In genomic region chr4:135297931-135298546, GRCm38 (mm10) we compare ENCODE assay signal across 7 mouse cellular contexts. TPM values are rescaled to one million over a fixed set of nuclear protein-coding genes. Genes with fewer than 3 reads are reported as not detected.
DNase-seq lines count a peak whose midpoint lies in the region; ATAC-seq and TF ChIP-seq lines count a peak whose summit lies in the region.

No protein-coding gene starts in this region.

- TF ChIP-seq POLR2A in MEL (IDR thresholded peaks at IDR 0.05; ENCODE audit: control insufficient read depth in 1 of 2, insufficient read depth in 1 of 2, low read depth in 1 of 2, low read length in 2 of 2, poor library complexity in 1 of 2): no peak
- no peak for TF ChIP-seq POLR2A in limb, embryonic 14.5 days (IDR thresholded peaks at IDR 0.05; ENCODE audit: borderline replicate concordance, extremely low read depth, insufficient read depth, insufficient read length)

- 49% methylated on average over 15 of the region's 15 CpGs for WGBS in forebrain, embryonic 13.5 days
- 58% methylated on average over 15 of the region's 15 CpGs for WGBS in hindbrain, embryonic 15.5 days
- WGBS in limb, embryonic 14.5 days: 54% methylated on average over 14 of the region's 15 CpGs

- H3K9me3 ChIP-seq in E14TG2a.4 (ENCODE audit: low read length) (no peaks in the 10 kb centered on the region), MEL (replicated peaks; ENCODE audit: insufficient read depth, low read length) (no peaks in the 10 kb centered on the region)
- no peaks in the 10 kb centered on the region for H3K9me3 ChIP-seq in forebrain, embryonic 13.5 days (replicated peaks)
- no peaks in the 10 kb centered on the region for H3K9me3 ChIP-seq in hindbrain, embryonic 15.5 days
- H3K9me3 ChIP-seq in limb, embryonic 14.5 days (ENCODE audit: control insufficient read depth, low read length): no peaks in the 10 kb centered on the region

- no peak overlapping the region for H3K9ac ChIP-seq in MEL (ENCODE audit: control insufficient read depth, low read depth, low read length, poor library complexity, severe bottlenecking)
- peak overlapping the region; percentile 17; the same call in 1 of the 2 replicates for H3K9ac ChIP-seq in forebrain, embryonic 13.5 days
- no peak overlapping the region for H3K9ac ChIP-seq in hindbrain, embryonic 15.5 days
- H3K9ac ChIP-seq in limb, embryonic 14.5 days (ENCODE audit: low read depth, low read length, severe bottlenecking): peak overlapping the region; percentile 21

- peak; percentile 51 for DNase-seq in MEL (ENCODE audit: low read depth, low spot score)
- DNase-seq in limb, embryonic 14.5 days (ENCODE audit: low spot score): no peak
- DNase-seq in right cerebral cortex, postnatal 14 days: peak; percentile 49
- no peak for DNase-seq in adipocyte (ENCODE audit: low spot score)

- H3K36me3 ChIP-seq in E14TG2a.4 (ENCODE audit: insufficient read depth, low read length) (no peaks in the 10 kb centered on the region), MEL (ENCODE audit: control insufficient read depth in 1 of 2, insufficient read depth in 2 of 2, low read length in 2 of 2) (peaks cover 0 to 7% of the 10 kb centered on the region in 2 experiments; a peak in 2 of 4 replicates)
- no peaks in the 10 kb centered on the region for H3K36me3 ChIP-seq in forebrain, embryonic 13.5 days (ENCODE audit: poor library complexity, severe bottlenecking)
- H3K36me3 ChIP-seq in hindbrain, embryonic 15.5 days: no peaks in the 10 kb centered on the region
- H3K36me3 ChIP-seq in limb, embryonic 14.5 days (ENCODE audit: control insufficient read depth, insufficient read depth, low read length): no peaks in the 10 kb centered on the region

- H3K4me2 ChIP-seq in forebrain, embryonic 13.5 days: peak overlapping the region; percentile 38
- peak overlapping the region; percentile 29; the same call in 1 of the 2 replicates for H3K4me2 ChIP-seq in hindbrain, embryonic 15.5 days
- no peak overlapping the region for H3K4me2 ChIP-seq in limb, embryonic 14.5 days (replicated peaks; ENCODE audit: low read depth, low read length, severe bottlenecking)

- no peaks in the 10 kb centered on the region for H3K79me2 ChIP-seq in MEL (ENCODE audit: control insufficient read depth, insufficient read depth, low read length, poor library complexity)

- H3K27me3 ChIP-seq in E14TG2a.4 (ENCODE audit: insufficient read depth, low read length) (no peaks in the 10 kb centered on the region), MEL (ENCODE audit: control insufficient read depth in 1 of 2, insufficient read depth in 2 of 2, low read length in 2 of 2) (no peaks in the 10 kb centered on the region)
- H3K27me3 ChIP-seq in forebrain, embryonic 13.5 days: no peaks in the 10 kb centered on the region
- H3K27me3 ChIP-seq in hindbrain, embryonic 15.5 days: no peaks in the 10 kb centered on the region
- H3K27me3 ChIP-seq in limb, embryonic 14.5 days (ENCODE audit: control insufficient read depth, insufficient read depth, low read length): no peaks in the 10 kb centered on the region

- peak; percentile 88 for ATAC-seq in forebrain, embryonic 13.5 days
- peak; percentile 91 for ATAC-seq in hindbrain, embryonic 15.5 days (ENCODE audit: low FRiP score, low read depth)
- ATAC-seq in limb, embryonic 14.5 days (ENCODE audit: low FRiP score, low read depth): peak; percentile 61

- TF ChIP-seq RAD21 in MEL (IDR thresholded peaks at IDR 0.05; ENCODE audit: low read depth, low read length): no peak

- H3K4me1 ChIP-seq in E14TG2a.4 (replicated peaks; ENCODE audit: low read depth, low read length) (peaks cover 77% of the 10 kb centered on the region), MEL (ENCODE audit: control insufficient read depth in 1 of 2, insufficient read depth in 2 of 2, low read length in 2 of 2) (peaks cover 3 to 19% of the 10 kb centered on the region in 2 experiments)
- H3K4me1 ChIP-seq in forebrain, embryonic 13.5 days: peaks cover 13% of the 10 kb centered on the region
- H3K4me1 ChIP-seq in hindbrain, embryonic 15.5 days (replicated peaks): peaks cover 10% of the 10 kb centered on the region; the same call in 1 of the 2 replicates
- H3K4me1 ChIP-seq in limb, embryonic 14.5 days (ENCODE audit: control insufficient read depth, insufficient read depth, low read length): peaks cover 23% of the 10 kb centered on the region

- H3K4me3 ChIP-seq in E14TG2a.4 (replicated peaks; ENCODE audit: low read length) (peak overlapping the region; percentile 69), MEL (ENCODE audit: control insufficient read depth in 1 of 2, insufficient read depth in 1 of 2, low read depth in 2 of 2, low read length in 2 of 2) (no peak overlapping the region)
- H3K4me3 ChIP-seq in forebrain, embryonic 13.5 days: no peak overlapping the region
- H3K4me3 ChIP-seq in hindbrain, embryonic 15.5 days: no peak overlapping the region
- no peak overlapping the region for H3K4me3 ChIP-seq in limb, embryonic 14.5 days (replicated peaks; ENCODE audit: low read length)

- no peak for TF ChIP-seq CTCF in E14TG2a.4 (conservative IDR thresholded peaks at IDR 0.05; ENCODE audit: low read length)
- no peak for TF ChIP-seq CTCF in MEL (IDR thresholded peaks at IDR 0.05 in 2 of 3, conservative IDR thresholded peaks at IDR 0.05 in 1 of 3; ENCODE audit: control insufficient read depth in 1 of 3, insufficient read depth in 1 of 3, low read depth in 2 of 3, low read length in 3 of 3, poor library complexity in 1 of 3, severe bottlenecking in 1 of 3)

- TF ChIP-seq EP300 in MEL (IDR thresholded peaks at IDR 0.05; ENCODE audit: low read depth in 1 of 2, low read length in 2 of 2): no peak

- no peak overlapping the region for H3K27ac ChIP-seq in MEL (ENCODE audit: control insufficient read depth, low read depth, low read length)
- 0 out of 2 replicates have a peak overlapping the region, but pooled peaks have one; percentile 20 for H3K27ac ChIP-seq in forebrain, embryonic 13.5 days
- H3K27ac ChIP-seq in hindbrain, embryonic 15.5 days (replicated peaks): 0 out of 2 replicates have a peak overlapping the region, but pooled peaks have one; percentile 10
- peak overlapping the region; percentile 78 for H3K27ac ChIP-seq in limb, embryonic 14.5 days (replicated peaks; ENCODE audit: low read depth, low read length)

TF ChIP-seq in MEL, 35 proteins besides CTCF, POLR2A, EP300 and RAD21:
- TF ChIP-seq SIN3A (IDR thresholded peaks at IDR 0.05; ENCODE audit: low read length) (no peak), ELF1 (IDR thresholded peaks at IDR 0.05; ENCODE audit: low read depth, low read length) (no peak), MAFK (IDR thresholded peaks at IDR 0.05; ENCODE audit: borderline replicate concordance, low read depth, low read length) (no peak), UBTF (IDR thresholded peaks at IDR 0.05; ENCODE audit: borderline replicate concordance, insufficient read depth, low read depth, low read length) (no peak), MAX (IDR thresholded peaks at IDR 0.05; ENCODE audit: low read length) (no peak), ZC3H11A (IDR thresholded peaks at IDR 0.05; ENCODE audit: low read depth, low read length) (no peak), ETS1 (IDR thresholded peaks at IDR 0.05; ENCODE audit: low read depth, low read length) (no peak), GABPA (IDR thresholded peaks at IDR 0.05; ENCODE audit: low read depth, low read length) (no peak), CHD2 (IDR thresholded peaks at IDR 0.05; ENCODE audit: low read length) (no peak), JUND (IDR thresholded peaks at IDR 0.05; ENCODE audit: low read depth, low read length) (no peak), POLR2AphosphoS2 (IDR thresholded peaks at IDR 0.05; ENCODE audit: low read length) (no peak), BHLHE40 (IDR thresholded peaks at IDR 0.05; ENCODE audit: borderline replicate concordance, low read depth, low read length) (no peak), RCOR1 (IDR thresholded peaks at IDR 0.05; ENCODE audit: low read depth, low read length) (no peak), NELFE (IDR thresholded peaks at IDR 0.05; ENCODE audit: low read depth, low read length) (no peak)
TF ChIP-seq in MEL: peak in this region for 0.

RNA-seq across cellular contexts. Expression of gene Clic4, which starts 25.4 kb away (rescaled TPM):
- 32.9 and 51.1 TPM in 2 replicates for total RNA-seq in MEL (2012; rRNA removed)
- polyA plus RNA-seq in MEL (2012; ENCODE audit: insufficient read depth in 1 of 2, insufficient read length in 2 of 2, low read depth in 1 of 2, low replicate concordance in 2 of 2, missing spikeins in 1 of 2): 100 to 1,000 TPM in 1 of 2 experiments, 10 to 100 TPM in 1; 83.8 to 274 TPM
- polyA plus RNA-seq in forebrain, embryonic 13.5 days (2015; fragmentation: Nextera tagmentation; extraction: Ambion mirVana): 146 and 153 TPM in 2 replicates
- polyA plus RNA-seq in hindbrain, embryonic 15.5 days (2015; fragmentation: Nextera tagmentation; extraction: Ambion mirVana): 67.1 and 73.3 TPM in 2 replicates
- 68.0 and 72.1 TPM in 2 replicates for polyA plus RNA-seq in limb, embryonic 14.5 days (2012; rRNA removed)
- 88.2 and 98.9 TPM in 2 replicates for polyA plus RNA-seq in limb, embryonic 14.5 days (2014; fragmentation: Nextera tagmentation; extraction: Ambion mirVana)

RNA-seq across cellular contexts. Expression of gene Srrm1, which starts 55.1 kb away (rescaled TPM):
- total RNA-seq in MEL (2012; rRNA removed): 26.9 and 29.4 TPM in 2 replicates
- polyA plus RNA-seq in MEL (2012; ENCODE audit: insufficient read depth in 1 of 2, insufficient read length in 2 of 2, low read depth in 1 of 2, low replicate concordance in 2 of 2, missing spikeins in 1 of 2): 100 to 1,000 TPM; 138 to 285 TPM
- 250 and 261 TPM in 2 replicates for polyA plus RNA-seq in forebrain, embryonic 13.5 days (2015; fragmentation: Nextera tagmentation; extraction: Ambion mirVana)
- 170 and 175 TPM in 2 replicates for polyA plus RNA-seq in hindbrain, embryonic 15.5 days (2015; fragmentation: Nextera tagmentation; extraction: Ambion mirVana)
- polyA plus RNA-seq in limb, embryonic 14.5 days (2012; rRNA removed): 158 and 197 TPM in 2 replicates
- polyA plus RNA-seq in limb, embryonic 14.5 days (2014; fragmentation: Nextera tagmentation; extraction: Ambion mirVana): 176 and 202 TPM in 2 replicates

Comparison
In these comparisons a context has a peak if more than half of its experiments do, and no peak if none do; other contexts are left out.
1. DNase-seq: peak in MEL (single experiment) and right cerebral cortex, postnatal 14 days (single experiment); none in limb, embryonic 14.5 days (single experiment) and adipocyte (single experiment).
2. H3K9ac ChIP-seq: peak in forebrain, embryonic 13.5 days (single experiment) and limb, embryonic 14.5 days (single experiment); none in MEL (single experiment) and hindbrain, embryonic 15.5 days (single experiment).
3. Peak in every context shown above with its lines, with median percentiles within 50 percentile points of each other: ATAC-seq.